Mouse (Mus musculus) hindbrain, postnatal 0 days (tissue): ENCODE data around the gene Tlr5. TPM values are rescaled to one million over a fixed set of nuclear protein-coding genes. Genes with fewer than 3 reads are reported as not detected.

ENCODE experiments used
- ATAC-seq: fragments of 200-750 bp; cut with Nextera tagmentation; 2 replicates; pipeline ENCODE4 v1.8.0; 2017; ENCODE audit warnings: mild to moderate bottlenecking, moderate TSS enrichment, moderate library complexity
- DNase-seq: peaks from one replicate; pipeline ENCODE4 v3.0.0-alpha.2; 2015; ENCODE audit warnings: low spot score
- H3K27ac ChIP-seq: fragments of 300-500 bp; sonication (generic); 2 replicates; pipeline ENCODE4 v1.5.1; 2014; ENCODE audit warnings: mild to moderate bottlenecking
- H3K27me3 ChIP-seq: fragments of 300-500 bp; sonication (generic); 2 replicates; pipeline ENCODE4 v1.6.1; 2014; ENCODE audit warnings: low read length, mixed read lengths; ENCODE audit not compliant: insufficient read depth
- H3K36me3 ChIP-seq: fragments of 300-500 bp; sonication (generic); 2 replicates; pipeline ENCODE4 v1.6.1; 2014; ENCODE audit warnings: low read length, mixed read lengths; ENCODE audit not compliant: insufficient read depth
- H3K4me1 ChIP-seq: fragments of 300-500 bp; sonication (generic); 2 replicates; pipeline ENCODE4 v1.6.1; 2014; ENCODE audit warnings: antibody characterized with exemption, low read length, mixed read lengths; ENCODE audit not compliant: insufficient read depth
- H3K4me2 ChIP-seq: fragments of 300-500 bp; sonication (generic); 2 replicates; pipeline ENCODE4 v1.6.1; 2014; ENCODE audit warnings: low read depth, mild to moderate bottlenecking, low read length, moderate library complexity, mixed read lengths
- H3K4me3 ChIP-seq: fragments of 300-500 bp; sonication (generic); 2 replicates; pipeline ENCODE4 v1.5.1; 2014; ENCODE audit warnings: low read length
- H3K9ac ChIP-seq: fragments of 300-500 bp; sonication (generic); replicated peaks from 2 replicates; pipeline ENCODE4 v1.6.1; 2014; ENCODE audit warnings: mild to moderate bottlenecking, low read length, moderate library complexity, mixed read lengths
- H3K9me3 ChIP-seq: fragments of 300-500 bp; sonication (generic); 2 replicates; pipeline ENCODE4 v1.6.1; 2016; ENCODE audit warnings: low read length, mixed read lengths
- CTCF ChIP-seq: IDR thresholded peaks from 2 replicates; pipeline ENCODE4 v1.5.1; 2016; ENCODE audit warnings: antibody characterized with exemption, control low read depth, low read depth
- WGBS: fragments of 180-500 bp; shearing (Covaris S2); extraction: QIAGEN DNeasy Blood & Tissue Kit; methylation state at CpG from one replicate; pipeline ENCODE4 v1.1.7; 2014; 5-methylcytosine and 5-hydroxymethylcytosine counted together
- polyA plus RNA-seq: library from polyadenylated mRNA; unstranded; fragments of >200 nt; fragmentation: Nextera tagmentation; extraction: Ambion mirVana; gene quantifications from 2 replicates; pipeline ENCODE4 v1.2.1, GENCODE M21; 2015
- total RNA-seq: library from RNA; depleted of rRNA; stranded (reverse); fragments of >200 nt; gene quantifications from 2 replicates; pipeline ENCODE4 v1.2.3, GENCODE M21; 2014

The Tlr5 gene
- total and polyA plus RNA-seq, 2 experiments from 2014 or later, result 0.55 to 1.4 TPM

GRCm38 (mm10) chr1:182958824-182959223, 4.2 kb downstream of the Tlr5 start:
- H3K9me3 ChIP-seq, result no peaks in the 10 kb centered on the region
- no peak for TF ChIP-seq CTCF
- DNase-seq (no peak), ATAC-seq (no peak)
- peak overlapping the region; percentile 69 for H3K4me2 ChIP-seq
- no peak overlapping the region; the same call in 1 of the 2 replicates for H3K27ac ChIP-seq
- H3K27me3 ChIP-seq, result no peaks in the 10 kb centered on the region
- H3K4me1 ChIP-seq, result peaks cover 8% of the 10 kb centered on the region; the same call in 1 of the 2 replicates
- no peaks in the 10 kb centered on the region for H3K36me3 ChIP-seq
- no peak overlapping the region for H3K4me3 ChIP-seq
- no peak overlapping the region for H3K9ac ChIP-seq
- 61% methylated on average over 3 of the region's 3 CpGs for WGBS

- H3K27ac ChIP-seq, result peak overlapping the region; percentile 7; the same call in 1 of the 2 replicates
- peak overlapping the region; percentile 28; the same call in 1 of the 2 replicates for H3K9ac ChIP-seq
- H3K36me3 ChIP-seq, result no peaks in the 10 kb centered on the region
- peak overlapping the region; percentile 69 for H3K4me2 ChIP-seq
- no peaks in the 10 kb centered on the region for H3K27me3 ChIP-seq
- no peak for TF ChIP-seq CTCF
- DNase-seq, result peak; percentile 63
- peaks cover 8% of the 10 kb centered on the region; the same call in 1 of the 2 replicates for H3K4me1 ChIP-seq
- H3K9me3 ChIP-seq, result no peaks in the 10 kb centered on the region
- peak overlapping the region; percentile 34 for H3K4me3 ChIP-seq
- no peak for ATAC-seq
- WGBS, result under 1% methylated on average over 17 of the region's 17 CpGs
Observed at GRCm38 (mm10) chr1:182959251-182959691, 4.7 kb downstream of the Tlr5 start.

GRCm38 (mm10) chr1:182959811-182960455, 5.3 kb downstream of the Tlr5 start:
- peak overlapping the region; percentile 7; the same call in 1 of the 2 replicates for H3K27ac ChIP-seq
- peak overlapping the region; percentile 34 for H3K4me3 ChIP-seq
- WGBS, result under 1% methylated on average over 20 of the region's 20 CpGs
- ATAC-seq (peak; percentile 88), DNase-seq (peak; percentile 93)
- no peaks in the 10 kb centered on the region for H3K9me3 ChIP-seq
- peak overlapping the region; percentile 28 for H3K9ac ChIP-seq
- no peaks in the 10 kb centered on the region for H3K27me3 ChIP-seq
- H3K4me2 ChIP-seq, result peak overlapping the region; percentile 69
- no peaks in the 10 kb centered on the region for H3K36me3 ChIP-seq
- peaks cover 2% of the 10 kb centered on the region; the same call in 1 of the 2 replicates for H3K4me1 ChIP-seq
- peak; percentile 97 for TF ChIP-seq CTCF

- Histone ChIP-seq H3K4me1 (no peaks in the 10 kb centered on the region), H3K4me2 (no peak overlapping the region), H3K27me3 (no peaks in the 10 kb centered on the region), H3K4me3 (no peak overlapping the region), H3K36me3 (no peaks in the 10 kb centered on the region), H3K9me3 (no peaks in the 10 kb centered on the region), H3K9ac (no peak overlapping the region), H3K27ac (no peak overlapping the region)
- DNase-seq (no peak), ATAC-seq (no peak)
- WGBS, result 66% methylated on average over 5 of the region's 5 CpGs
- TF ChIP-seq CTCF, result no peak
Observed at GRCm38 (mm10) chr1:182961076-182961475, 6.5 kb downstream of the Tlr5 start.

GRCm38 (mm10) chr1:182963329-182963728, 8.7 kb downstream of the Tlr5 start:
- no peaks in the 10 kb centered on the region for H3K36me3 ChIP-seq
- H3K9me3 ChIP-seq, result no peaks in the 10 kb centered on the region
- TF ChIP-seq CTCF, result peak; percentile 43; the same call in 1 of the 2 replicates
- DNase-seq (peak; percentile 42), ATAC-seq (no peak)
- H3K27ac ChIP-seq, result no peak overlapping the region
- no peak overlapping the region for H3K9ac ChIP-seq
- no peak overlapping the region for H3K4me3 ChIP-seq
- 51% methylated on average over 5 of the region's 5 CpGs for WGBS
- no peaks in the 10 kb centered on the region for H3K4me1 ChIP-seq
- no peak overlapping the region for H3K4me2 ChIP-seq
- H3K27me3 ChIP-seq, result no peaks in the 10 kb centered on the region

GRCm38 (mm10) chr1:182964855-182965466, 10.4 kb downstream of the Tlr5 start:
- no peaks in the 10 kb centered on the region for H3K9me3 ChIP-seq
- no peaks in the 10 kb centered on the region for H3K36me3 ChIP-seq
- H3K27ac ChIP-seq, result no peak overlapping the region
- no peak overlapping the region for H3K4me3 ChIP-seq
- H3K27me3 ChIP-seq, result no peaks in the 10 kb centered on the region
- H3K9ac ChIP-seq, result no peak overlapping the region
- no peaks in the 10 kb centered on the region for H3K4me1 ChIP-seq
- WGBS, result 54% methylated on average over 9 of the region's 9 CpGs
- DNase-seq (no peak), ATAC-seq (no peak)
- no peak overlapping the region for H3K4me2 ChIP-seq
- TF ChIP-seq CTCF, result no peak

GRCm38 (mm10) chr1:182968732-182969131, 14.1 kb downstream of the Tlr5 start:
- Histone ChIP-seq H3K27ac (no peak overlapping the region), H3K36me3 (no peaks in the 10 kb centered on the region), H3K9me3 (no peaks in the 10 kb centered on the region), H3K4me1 (no peaks in the 10 kb centered on the region), H3K9ac (no peak overlapping the region), H3K4me2 (no peak overlapping the region), H3K27me3 (no peaks in the 10 kb centered on the region), H3K4me3 (no peak overlapping the region)
- no peak for DNase-seq
- WGBS, result 79% methylated on average over 9 of the region's 9 CpGs
- ATAC-seq, result no peak
- no peak for TF ChIP-seq CTCF
